Mouse (Mus musculus): ENCODE measurements around the gene Tnfsf10. TPM values are rescaled to one million over a fixed set of nuclear protein-coding genes. Genes with fewer than 3 reads are reported as not detected.

Tnfsf10 gene
- polyA plus RNA-seq, 1 experiment from 2014 or later = not detected

DNA sequence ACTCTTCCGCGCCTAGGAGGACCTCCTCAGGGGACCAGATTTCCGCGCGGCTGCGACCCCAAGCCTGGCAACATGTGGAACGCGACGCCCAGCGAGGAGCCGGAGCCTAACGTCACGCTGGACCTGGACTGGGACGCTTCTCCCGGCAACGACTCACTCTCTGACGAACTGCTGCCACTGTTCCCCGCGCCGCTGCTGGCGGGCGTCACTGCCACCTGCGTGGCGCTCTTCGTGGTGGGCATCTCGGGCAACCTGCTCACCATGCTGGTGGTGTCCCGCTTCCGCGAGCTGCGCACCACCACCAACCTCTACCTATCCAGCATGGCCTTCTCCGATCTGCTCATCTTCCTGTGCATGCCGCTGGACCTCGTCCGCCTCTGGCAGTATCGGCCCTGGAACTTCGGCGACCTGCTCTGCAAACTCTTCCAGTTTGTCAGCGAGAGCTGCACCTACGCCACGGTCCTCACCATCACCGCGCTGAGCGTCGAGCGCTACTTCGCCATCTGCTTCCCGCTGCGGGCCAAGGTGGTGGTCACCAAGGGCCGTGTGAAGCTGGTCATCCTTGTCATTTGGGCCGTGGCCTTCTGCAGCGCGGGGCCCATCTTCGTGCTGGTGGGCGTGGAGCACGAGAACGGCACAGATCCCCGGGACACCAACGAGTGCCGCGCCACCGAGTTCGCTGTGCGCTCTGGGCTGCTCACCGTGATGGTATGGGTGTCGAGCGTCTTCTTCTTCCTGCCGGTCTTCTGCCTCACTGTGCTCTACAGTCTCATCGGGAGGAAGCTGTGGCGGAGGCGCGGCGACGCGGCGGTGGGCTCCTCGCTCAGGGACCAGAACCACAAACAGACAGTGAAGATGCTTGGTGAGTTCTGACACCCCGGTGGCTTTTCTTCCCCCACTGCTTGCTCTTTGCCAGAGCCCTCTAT, 55.2 kb downstream of the Tnfsf10 start:
- Histone ChIP-seq H3K36me3 (ENCODE audit: control insufficient read depth, insufficient read depth, low read length) (no peaks in the 10 kb centered on the region), H3K4me3 (ENCODE audit: low read depth, low read length) (peak overlapping the region; percentile 22), H3K9ac (ENCODE audit: low read depth, low read length) (no peak overlapping the region), H3K27ac (ENCODE audit: low read depth, low read length) (no peak overlapping the region), H3K4me1 (replicated peaks; ENCODE audit: control insufficient read depth, insufficient read depth, low read length) (0 out of 2 replicates have a peak, but pooled peaks cover 4% of the 10 kb centered on the region), H3K4me2 (replicated peaks; ENCODE audit: low read depth, low read length) (peak overlapping the region; percentile 45), H3K9me3 (ENCODE audit: control insufficient read depth, low read length) (no peaks in the 10 kb centered on the region), H3K27me3 (ENCODE audit: control insufficient read depth, insufficient read depth, low read length) (peaks cover 37% of the 10 kb centered on the region)
- WGBS = 1% methylated on average over 76 of the region's 77 CpGs
- DNase-seq (ENCODE audit: low spot score) (peak; percentile 44), ATAC-seq (ENCODE audit: low FRiP score) (peak; percentile 61)

DNA sequence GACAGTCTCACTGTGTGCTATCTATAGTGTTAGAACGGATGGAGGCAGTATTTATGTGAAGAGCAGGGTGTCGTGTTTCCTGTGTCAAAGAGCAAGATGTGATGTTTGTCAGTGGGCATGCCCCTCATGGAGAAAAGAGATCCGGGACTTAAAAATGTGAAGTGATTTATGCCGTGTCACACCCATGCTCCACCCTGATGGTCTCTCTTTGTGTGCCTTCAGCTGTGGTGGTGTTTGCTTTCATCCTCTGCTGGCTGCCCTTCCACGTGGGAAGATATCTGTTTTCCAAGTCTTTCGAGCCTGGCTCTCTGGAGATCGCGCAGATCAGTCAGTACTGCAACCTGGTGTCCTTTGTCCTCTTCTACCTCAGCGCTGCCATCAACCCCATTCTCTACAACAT, 57.6 kb downstream of the Tnfsf10 start:
- 64% methylated on average over 9 of the region's 9 CpGs for WGBS
- no peaks in the 10 kb centered on the region for H3K36me3 ChIP-seq (ENCODE audit: control insufficient read depth, insufficient read depth, low read length)
- DNase-seq (ENCODE audit: low spot score) (no peak), ATAC-seq (ENCODE audit: low FRiP score) (no peak)
- no peak overlapping the region for H3K9ac ChIP-seq (ENCODE audit: low read depth, low read length)
- H3K4me3 ChIP-seq (ENCODE audit: low read depth, low read length) = no peak overlapping the region
- H3K4me2 ChIP-seq (replicated peaks; ENCODE audit: low read depth, low read length) = no peak overlapping the region
- no peaks in the 10 kb centered on the region for H3K9me3 ChIP-seq (ENCODE audit: control insufficient read depth, low read length)
- peaks cover 35% of the 10 kb centered on the region for H3K27me3 ChIP-seq (ENCODE audit: control insufficient read depth, insufficient read depth, low read length)
- H3K4me1 ChIP-seq (replicated peaks; ENCODE audit: control insufficient read depth, insufficient read depth, low read length) = 0 out of 2 replicates have a peak, but pooled peaks cover 4% of the 10 kb centered on the region
- H3K27ac ChIP-seq (ENCODE audit: low read depth, low read length) = no peak overlapping the region

DNA sequence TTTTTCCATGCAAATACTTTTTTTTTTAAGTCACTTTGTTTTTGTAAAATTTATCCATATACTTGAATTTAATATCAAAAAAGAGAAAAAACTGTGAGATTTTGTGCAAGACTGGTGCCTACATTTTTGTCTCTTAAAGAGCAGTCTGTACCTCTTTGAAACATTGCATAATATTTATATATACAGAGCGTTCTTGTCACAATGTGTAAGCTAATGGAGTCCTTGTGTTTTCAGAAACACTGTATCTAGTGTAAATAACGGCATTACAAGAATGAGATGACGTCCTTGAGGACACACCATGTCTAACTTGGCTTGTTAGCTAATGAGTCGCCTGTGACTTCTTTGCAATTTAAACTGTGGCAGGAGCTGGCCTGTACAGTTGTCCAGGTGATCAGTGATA, 61.1 kb downstream of the Tnfsf10 start:
- Histone ChIP-seq H3K4me3 (ENCODE audit: low read depth, low read length) (no peak overlapping the region), H3K4me2 (replicated peaks; ENCODE audit: low read depth, low read length) (no peak overlapping the region), H3K27ac (ENCODE audit: low read depth, low read length) (no peak overlapping the region), H3K9ac (ENCODE audit: low read depth, low read length) (no peak overlapping the region), H3K27me3 (ENCODE audit: control insufficient read depth, insufficient read depth, low read length) (peaks cover 4% of the 10 kb centered on the region; the same call in 1 of the 2 replicates), H3K36me3 (ENCODE audit: control insufficient read depth, insufficient read depth, low read length) (no peaks in the 10 kb centered on the region), H3K4me1 (replicated peaks; ENCODE audit: control insufficient read depth, insufficient read depth, low read length) (no peaks in the 10 kb centered on the region), H3K9me3 (ENCODE audit: control insufficient read depth, low read length) (no peaks in the 10 kb centered on the region)
- ATAC-seq (ENCODE audit: low FRiP score) (no peak), DNase-seq (ENCODE audit: low spot score) (no peak)
- 77% methylated on average over 4 of the region's 4 CpGs for WGBS

- Histone ChIP-seq H3K4me3 (ENCODE audit: low read depth, low read length) (no peak overlapping the region), H3K4me2 (replicated peaks; ENCODE audit: low read depth, low read length) (no peak overlapping the region), H3K36me3 (ENCODE audit: control insufficient read depth, insufficient read depth, low read length) (no peaks in the 10 kb centered on the region), H3K9ac (ENCODE audit: low read depth, low read length) (no peak overlapping the region), H3K27me3 (ENCODE audit: control insufficient read depth, insufficient read depth, low read length) (no peaks in the 10 kb centered on the region), H3K4me1 (replicated peaks; ENCODE audit: control insufficient read depth, insufficient read depth, low read length) (no peaks in the 10 kb centered on the region), H3K27ac (ENCODE audit: low read depth, low read length) (no peak overlapping the region), H3K9me3 (ENCODE audit: control insufficient read depth, low read length) (no peaks in the 10 kb centered on the region)
- DNase-seq (ENCODE audit: low spot score) (no peak), ATAC-seq (ENCODE audit: low FRiP score) (no peak)
- 77% methylated on average over 3 of the region's 3 CpGs for WGBS
Observed at GRCm38 (mm10) chr3:27384836-27385235, 68.0 kb downstream of the Tnfsf10 start.

GRCm38 (mm10) chr3:27389923-27390322, 73.1 kb downstream of the Tnfsf10 start:
- Histone ChIP-seq H3K9ac (ENCODE audit: low read depth, low read length) (no peak overlapping the region), H3K27ac (ENCODE audit: low read depth, low read length) (no peak overlapping the region), H3K4me3 (ENCODE audit: low read depth, low read length) (no peak overlapping the region), H3K4me1 (replicated peaks; ENCODE audit: control insufficient read depth, insufficient read depth, low read length) (no peaks in the 10 kb centered on the region), H3K27me3 (ENCODE audit: control insufficient read depth, insufficient read depth, low read length) (no peaks in the 10 kb centered on the region), H3K4me2 (replicated peaks; ENCODE audit: low read depth, low read length) (no peak overlapping the region), H3K9me3 (ENCODE audit: control insufficient read depth, low read length) (no peaks in the 10 kb centered on the region), H3K36me3 (ENCODE audit: control insufficient read depth, insufficient read depth, low read length) (no peaks in the 10 kb centered on the region)
- no peak for ATAC-seq (ENCODE audit: low FRiP score)
- no peak for DNase-seq (ENCODE audit: low spot score)
- 90% methylated on average over 1 of the region's 1 CpGs for WGBS

Other genes starting within 250 kb of the Tnfsf10 start
- 76.7 and 90.3 TPM in 2 replicates for gene Ect2, start 163.2 kb upstream of the Tnfsf10 start, polyA plus RNA-seq (2014; fragmentation: Nextera tagmentation; extraction: Ambion mirVana)
- 3.0 and 4.6 TPM in 2 replicates for gene Nceh1, start 134.1 kb upstream of the Tnfsf10 start, polyA plus RNA-seq (2014; fragmentation: Nextera tagmentation; extraction: Ambion mirVana)
- 0.14 and 0.18 TPM in 2 replicates for gene Ghsr, start 54.3 kb downstream of the Tnfsf10 start, polyA plus RNA-seq (2014; fragmentation: Nextera tagmentation; extraction: Ambion mirVana)

Data from hindbrain, embryonic 11.5 days (tissue).